Mouse (Mus musculus) stomach, postnatal 0 days (tissue): ENCODE results near the gene Gna12.

ENCODE experiments used
- CTCF ChIP-seq: IDR thresholded peaks from 2 replicates; pipeline ENCODE4 v1.5.1; 2016; ENCODE audit warnings: antibody characterized with exemption, low read depth, mild to moderate bottlenecking, moderate library complexity
- EP300 ChIP-seq: optimal IDR thresholded peaks from 2 replicates; pipeline ENCODE3; 2016; ENCODE audit warnings: antibody characterized with exemption

DNA sequence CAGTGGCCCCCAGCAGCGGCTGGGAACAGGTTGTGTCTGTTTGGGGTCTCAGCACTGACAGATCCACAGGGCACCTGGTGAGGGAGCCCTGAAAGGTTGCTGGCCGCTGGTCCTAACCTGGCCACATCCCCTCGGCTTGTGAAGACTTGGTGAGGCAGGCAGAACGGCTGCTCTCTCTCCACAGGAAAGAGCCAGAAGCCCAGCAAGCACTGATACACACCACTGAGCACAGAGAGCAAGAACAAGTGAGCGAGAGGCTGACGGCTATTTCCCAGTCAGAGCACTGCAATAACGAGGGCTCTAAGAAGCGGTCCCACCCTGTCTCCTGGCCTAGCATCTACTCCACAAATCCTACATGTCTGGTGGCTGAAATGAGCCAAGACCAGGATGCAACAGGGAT is 71.4 kb downstream of the Gna12 start:
- TF ChIP-seq CTCF = no peak
- no peak for TF ChIP-seq EP300
